Mouse (Mus musculus): ENCODE measurements around the gene Dll4. TPM values are rescaled to one million over a fixed set of nuclear protein-coding genes. Genes with fewer than 3 reads are reported as not detected.
A peak's percentile ranks its signal among the peaks of the same experiment; 100 is the strongest.

Dll4 gene
- total RNA-seq (2012; rRNA removed) (0.13 TPM in 1 of 2 replicates, not detected in the other), total RNA-seq (2014; rRNA removed) (0.12 TPM in 1 of 2 replicates, not detected in the other), polyA plus RNA-seq (2012; ENCODE audit: insufficient read length, low read depth) (not detected in 2 replicates)

- no peak for DNase-seq (ENCODE audit: extremely low read depth)
- H3K36me3 ChIP-seq (replicated peaks in 1 of 2; ENCODE audit: control insufficient read depth in 1 of 2, insufficient read depth in 1 of 2, low read length in 1 of 2): no peaks in the 10 kb centered on the region
- H3K9me3 ChIP-seq (replicated peaks; ENCODE audit: low read length): peaks cover 15% of the 10 kb centered on the region
- H3K79me2 ChIP-seq (replicated peaks; ENCODE audit: control insufficient read depth, extremely low read depth, insufficient read depth, poor library complexity, severe bottlenecking): no peaks in the 10 kb centered on the region
- TF ChIP-seq NRF1 (IDR thresholded peaks at IDR 0.05; ENCODE audit: low read depth, low read length) (0 out of 2 replicates have a peak, but pooled peaks have one; percentile 20), EP300 (IDR thresholded peaks at IDR 0.05; ENCODE audit: low read length) (no peak)
- H3K9ac ChIP-seq (ENCODE audit: insufficient read depth, low read depth): no peak within 1 kb of the TSS
- peaks cover 56% of the 10 kb centered on the region for H3K27me3 ChIP-seq (replicated peaks)
- peak within 1 kb of the TSS; percentile 96 for H3K4me2 ChIP-seq (ENCODE audit: insufficient read depth, low read depth, poor library complexity, severe bottlenecking)
- in situ Hi-C loops (cut with MboI; ENCODE audit: low pct_ligation_motif_present, low pct_unique_long_range_greater_than_20kb, low sequenced_read_pairs): no loop called here
- H3K4me1 ChIP-seq (ENCODE audit: control insufficient read depth in 1 of 2, insufficient read depth in 2 of 2): peaks cover 9 to 28% of the 10 kb centered on the region in 2 experiments
- no peak within 1 kb of the TSS for H3K27ac ChIP-seq (ENCODE audit: insufficient read depth, low read depth)
- dilution Hi-C loops (cut with MboI; ENCODE audit: extremely low pct_ligation_motif_present, extremely low pct_unique_long_range_greater_than_20kb, low sequenced_read_pairs): no loop called here
- H3K4me3 ChIP-seq (replicated peaks in 1 of 3; ENCODE audit: low read depth in 2 of 3, low read length in 2 of 3, poor library complexity in 1 of 3): peak within 1 kb of the TSS in 2 of 3 experiments; percentile 17 to 25
Measured at GRCm38 (mm10) chr2:119325568-119326143, at the start of gene Dll4. Dll4 (plus strand) TSS chr2:119325784.

GRCm38 (mm10) chr2:119276926-119277325, 48.7 kb upstream of the Dll4 start:
- TF ChIP-seq USF2 (conservative IDR thresholded peaks at IDR 0.05; ENCODE audit: low read depth, low read length) (no peak), JUND (conservative IDR thresholded peaks at IDR 0.05; ENCODE audit: low read depth, low read length) (no peak), TBP (conservative IDR thresholded peaks at IDR 0.05; ENCODE audit: low read depth, low read length) (no peak), PAX5 (IDR thresholded peaks at IDR 0.05; ENCODE audit: low read length) (no peak), KAT2A (IDR thresholded peaks at IDR 0.05; ENCODE audit: insufficient replicate concordance, low read length) (no peak), MXI1 (IDR thresholded peaks at IDR 0.05; ENCODE audit: low read depth, low read length) (no peak)
- no peaks in the 10 kb centered on the region for H3K9me3 ChIP-seq (replicated peaks; ENCODE audit: low read length)
- in situ Hi-C loops (cut with MboI; ENCODE audit: low pct_ligation_motif_present, low pct_unique_long_range_greater_than_20kb, low sequenced_read_pairs): no loop called here
- H3K27me3 ChIP-seq (replicated peaks): peaks cover 1% of the 10 kb centered on the region
- peaks cover 3 to 7% of the 10 kb centered on the region in 2 experiments for H3K4me1 ChIP-seq (ENCODE audit: control insufficient read depth in 1 of 2, insufficient read depth in 2 of 2)
- no peak overlapping the region for H3K4me3 ChIP-seq (replicated peaks in 1 of 3; ENCODE audit: low read depth in 2 of 3, low read length in 2 of 3, poor library complexity in 1 of 3)
- H3K27ac ChIP-seq (ENCODE audit: insufficient read depth, low read depth): no peak overlapping the region
- no peak for DNase-seq (ENCODE audit: extremely low read depth)
- H3K36me3 ChIP-seq (replicated peaks in 1 of 2; ENCODE audit: control insufficient read depth in 1 of 2, insufficient read depth in 1 of 2, low read length in 1 of 2): no peaks in the 10 kb centered on the region
- no peak overlapping the region for H3K9ac ChIP-seq (ENCODE audit: insufficient read depth, low read depth)
- dilution Hi-C loops (cut with MboI; ENCODE audit: extremely low pct_ligation_motif_present, extremely low pct_unique_long_range_greater_than_20kb, low sequenced_read_pairs): no loop called here
- no peak overlapping the region for H3K4me2 ChIP-seq (ENCODE audit: insufficient read depth, low read depth, poor library complexity, severe bottlenecking)
- no peaks in the 10 kb centered on the region for H3K79me2 ChIP-seq (replicated peaks; ENCODE audit: control insufficient read depth, extremely low read depth, insufficient read depth, poor library complexity, severe bottlenecking)

- Histone ChIP-seq H3K9me3 (replicated peaks; ENCODE audit: low read length) (no peaks in the 10 kb centered on the region), H3K79me2 (replicated peaks; ENCODE audit: control insufficient read depth, extremely low read depth, insufficient read depth, poor library complexity, severe bottlenecking) (no peaks in the 10 kb centered on the region), H3K9ac (ENCODE audit: insufficient read depth, low read depth) (no peak overlapping the region), H3K36me3 (replicated peaks in 1 of 2; ENCODE audit: control insufficient read depth in 1 of 2, insufficient read depth in 1 of 2, low read length in 1 of 2) (no peaks in the 10 kb centered on the region), H3K27ac (ENCODE audit: insufficient read depth, low read depth) (no peak overlapping the region), H3K4me3 (replicated peaks in 1 of 3; ENCODE audit: low read depth in 2 of 3, low read length in 2 of 3, poor library complexity in 1 of 3) (no peak overlapping the region), H3K27me3 (replicated peaks) (peaks cover 1% of the 10 kb centered on the region), H3K4me1 (ENCODE audit: control insufficient read depth in 1 of 2, insufficient read depth in 2 of 2) (peaks cover 3 to 7% of the 10 kb centered on the region in 2 experiments), H3K4me2 (ENCODE audit: insufficient read depth, low read depth, poor library complexity, severe bottlenecking) (no peak overlapping the region)
- in situ Hi-C loops (cut with MboI; ENCODE audit: low pct_ligation_motif_present, low pct_unique_long_range_greater_than_20kb, low sequenced_read_pairs): no loop called here
- TF ChIP-seq JUND (conservative IDR thresholded peaks at IDR 0.05; ENCODE audit: low read depth, low read length) (no peak), CHD2 (IDR thresholded peaks at IDR 0.05; ENCODE audit: low read length) (no peak), MXI1 (IDR thresholded peaks at IDR 0.05; ENCODE audit: low read depth, low read length) (no peak), PAX5 (IDR thresholded peaks at IDR 0.05; ENCODE audit: low read length) (no peak), TBP (conservative IDR thresholded peaks at IDR 0.05; ENCODE audit: low read depth, low read length) (no peak), ZKSCAN1 (IDR thresholded peaks at IDR 0.05; ENCODE audit: borderline replicate concordance, low read depth, low read length) (no peak), POLR2A (IDR thresholded peaks at IDR 0.05; ENCODE audit: low read depth, low read length) (no peak), USF2 (conservative IDR thresholded peaks at IDR 0.05; ENCODE audit: low read depth, low read length) (no peak), NELFE (IDR thresholded peaks at IDR 0.05; ENCODE audit: low read depth, low read length) (no peak), ZC3H11A (IDR thresholded peaks at IDR 0.05; ENCODE audit: low read depth, low read length) (no peak), RAD21 (IDR thresholded peaks at IDR 0.05; ENCODE audit: low read depth, low read length) (no peak), ETS1 (conservative IDR thresholded peaks at IDR 0.05; ENCODE audit: low read depth, low read length) (no peak), HCFC1 (IDR thresholded peaks at IDR 0.05; ENCODE audit: low read depth, low read length) (no peak), ZMIZ1 (IDR thresholded peaks at IDR 0.05; ENCODE audit: low read depth, low read length) (no peak), ELF1 (IDR thresholded peaks at IDR 0.05; ENCODE audit: low read depth, low read length) (no peak), E2F4 (IDR thresholded peaks at IDR 0.05; ENCODE audit: insufficient replicate concordance, low read depth, low read length) (no peak), NRF1 (IDR thresholded peaks at IDR 0.05; ENCODE audit: low read depth, low read length) (no peak), TCF12 (IDR thresholded peaks at IDR 0.05; ENCODE audit: low read depth, low read length) (no peak)
- no peak for DNase-seq (ENCODE audit: extremely low read depth)
- dilution Hi-C loops (cut with MboI; ENCODE audit: extremely low pct_ligation_motif_present, extremely low pct_unique_long_range_greater_than_20kb, low sequenced_read_pairs): no loop called here
Measured at GRCm38 (mm10) chr2:119277810-119278209, 47.8 kb upstream of the Dll4 start.
